Mouse (Mus musculus): ENCODE data around the gene Rnf43. TPM values are rescaled to one million over a fixed set of nuclear protein-coding genes. Genes with fewer than 3 reads are reported as not detected.

Rnf43 gene
- polyA plus RNA-seq, 1 experiment from 2014 or later: 9.2 TPM

DNA sequence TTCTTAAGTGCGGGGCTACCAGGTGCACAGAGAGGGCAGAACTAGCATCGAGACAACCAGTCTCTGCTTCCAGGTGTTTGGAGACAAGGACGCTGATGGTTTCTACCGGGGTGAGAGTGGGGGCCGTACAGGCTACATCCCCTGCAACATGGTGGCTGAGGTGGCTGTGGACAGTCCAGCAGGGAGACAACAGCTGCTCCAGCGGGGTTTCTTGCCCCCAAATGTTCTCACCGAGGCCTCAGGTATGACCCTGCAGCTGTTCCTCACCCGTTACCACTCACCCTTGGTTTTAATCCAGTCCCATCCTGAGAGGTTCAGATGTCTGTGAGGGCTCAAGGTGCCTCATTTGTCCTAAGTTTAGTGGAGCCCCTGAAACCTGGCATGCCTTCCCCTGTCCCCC lies 117.6 kb downstream of the Rnf43 start:
- Histone ChIP-seq H3K27me3 (0 out of 2 replicates have a peak, but pooled peaks cover 4% of the 10 kb centered on the region), H3K9me3 (replicated peaks) (no peaks in the 10 kb centered on the region), H3K36me3 (no peaks in the 10 kb centered on the region), H3K4me3 (replicated peaks) (no peak overlapping the region), H3K4me2 (replicated peaks) (no peak overlapping the region), H3K27ac (replicated peaks) (no peak overlapping the region), H3K9ac (no peak overlapping the region), H3K4me1 (peaks cover 20% of the 10 kb centered on the region)
- no peak for ATAC-seq (ENCODE audit: insufficient number of reproducible peaks, low FRiP score, low TSS enrichment, low read depth)
- 79% methylated on average over 8 of the region's 8 CpGs for WGBS

MicroRNAs encoded within 50 kb of the gene (microRNA counts, 519-probe panel; counts per million panel counts)
- microRNA mmu-miR-142-3p: 3,328 counts per million, percentile 79 among the panel's probes with 10 or more counts
- microRNA mmu-miR-142-5p: 3,129 counts per million, percentile 75 among the panel's probes with 10 or more counts

Small RNA genes lying within 50 kb of the gene (microRNA-seq; reads per million reads assigned to microRNA genes)
- gene Mir142 (ENCODE audit: borderline number of aligned reads) (not detected), gene Mir142b (ENCODE audit: borderline number of aligned reads) (not detected)

Other genes starting within 250 kb of the Rnf43 start
- gene Gm11492, start 96.1 kb upstream of the Rnf43 start, polyA plus RNA-seq (2015; fragmentation: Nextera tagmentation; extraction: Ambion mirVana): not detected in 2 replicates
- gene Sept4, start 93.8 kb upstream of the Rnf43 start, polyA plus RNA-seq (2015; fragmentation: Nextera tagmentation; extraction: Ambion mirVana): 33.0 and 37.9 TPM in 2 replicates
- 25.7 and 27.4 TPM in 2 replicates for gene Mtmr4, start 70.6 kb upstream of the Rnf43 start, polyA plus RNA-seq (2015; fragmentation: Nextera tagmentation; extraction: Ambion mirVana)
- 0.25 and 0.35 TPM in 2 replicates for gene Hsf5, start 45.6 kb upstream of the Rnf43 start, polyA plus RNA-seq (2015; fragmentation: Nextera tagmentation; extraction: Ambion mirVana)
- 158 and 165 TPM in 2 replicates for gene Supt4a, start 74.8 kb downstream of the Rnf43 start, polyA plus RNA-seq (2015; fragmentation: Nextera tagmentation; extraction: Ambion mirVana)
- gene Tspoap1, start 97.8 kb downstream of the Rnf43 start, polyA plus RNA-seq (2015; fragmentation: Nextera tagmentation; extraction: Ambion mirVana): 4.0 and 5.9 TPM in 2 replicates
- 0.85 and 1.1 TPM in 2 replicates for gene Mpo, start 130.9 kb downstream of the Rnf43 start, polyA plus RNA-seq (2015; fragmentation: Nextera tagmentation; extraction: Ambion mirVana)
- 0.21 and 0.29 TPM in 2 replicates for gene Lpo, start 165.6 kb downstream of the Rnf43 start, polyA plus RNA-seq (2015; fragmentation: Nextera tagmentation; extraction: Ambion mirVana)
- 17.1 and 18.8 TPM in 2 replicates for gene Mks1, start 190.5 kb downstream of the Rnf43 start, polyA plus RNA-seq (2015; fragmentation: Nextera tagmentation; extraction: Ambion mirVana)
- gene Epx, start 212.8 kb downstream of the Rnf43 start, polyA plus RNA-seq (2015; fragmentation: Nextera tagmentation; extraction: Ambion mirVana): 0.07 TPM in 1 of 2 replicates, not detected in the other
- not detected in 2 replicates for gene Olfr462, start 229.5 kb downstream of the Rnf43 start, polyA plus RNA-seq (2015; fragmentation: Nextera tagmentation; extraction: Ambion mirVana)
- gene Olfr463, start 234.7 kb downstream of the Rnf43 start, polyA plus RNA-seq (2015; fragmentation: Nextera tagmentation; extraction: Ambion mirVana): not detected in 2 replicates